Comparison of ENCODE assay signal across 11 mouse cellular contexts in the genomic region with DNA sequence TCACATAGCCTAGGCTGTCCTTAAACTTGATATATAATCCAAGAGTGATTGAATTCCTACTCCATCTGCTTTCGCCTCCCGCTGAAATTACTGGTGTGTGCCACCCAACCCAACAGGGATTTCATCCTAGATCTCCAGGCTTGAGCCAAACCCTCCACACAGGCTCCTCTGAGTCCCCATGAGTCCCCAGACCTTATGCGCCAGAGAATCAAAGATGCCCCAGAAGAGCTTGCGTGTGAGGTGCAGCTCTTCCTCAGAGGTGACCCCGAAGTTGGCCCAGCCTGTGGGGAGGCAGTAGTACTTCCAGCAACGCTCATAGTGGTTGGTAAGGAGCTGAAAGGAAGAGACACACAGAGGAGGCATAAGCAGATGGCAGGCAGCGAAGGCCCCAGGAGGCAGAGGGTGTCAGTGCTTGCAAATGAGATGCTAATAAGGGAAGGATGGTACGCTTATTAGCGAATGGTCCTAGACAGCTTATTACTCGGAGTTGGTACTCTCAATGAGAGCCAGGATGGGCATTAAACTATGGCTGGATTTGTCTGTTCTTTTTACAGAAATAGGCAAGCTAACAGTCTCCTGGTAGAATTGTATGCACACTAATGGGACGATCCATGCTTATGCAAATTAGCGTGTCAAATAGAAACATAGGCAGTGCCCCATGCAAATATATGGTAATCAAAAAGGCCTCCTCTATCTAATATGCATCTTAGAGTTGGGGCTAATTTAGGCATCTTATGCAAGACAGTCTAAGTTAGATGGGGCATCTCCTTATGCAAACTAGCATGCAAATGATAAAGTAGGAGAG. TPM values are rescaled to one million over a fixed set of nuclear protein-coding genes. Genes with fewer than 3 reads are reported as not detected.
DNase-seq lines count a peak whose midpoint lies in the region; ATAC-seq and TF ChIP-seq lines count a peak whose summit lies in the region.
"Had no signal": no experiment of that assay in that cellular context is flagged by ENCODE, and none has a peak within 500 bp of the region (broad histone marks: within the 10 kb centered on the region; RNA-seq: fewer than 3 reads in every experiment).

No protein-coding gene starts in this region.

- H3K9me3 ChIP-seq in forebrain, embryonic 12.5 days = no peaks in the 10 kb centered on the region
- H3K9me3 ChIP-seq in neural tube, embryonic 12.5 days = no peaks in the 10 kb centered on the region
- H3K9me3 ChIP-seq: embryonic facial prominence, embryonic 15.5 days; liver, embryonic 15.5 days had no signal

- H3K4me1 ChIP-seq in forebrain, embryonic 12.5 days = peaks cover 45% of the 10 kb centered on the region
- H3K4me1 ChIP-seq in neural tube, embryonic 12.5 days = peaks cover 13% of the 10 kb centered on the region

- H3K27me3 ChIP-seq in forebrain, embryonic 12.5 days = peaks cover 36% of the 10 kb centered on the region
- H3K27me3 ChIP-seq in neural tube, embryonic 12.5 days (replicated peaks) = peaks cover 44% of the 10 kb centered on the region

- H3K4me3 ChIP-seq in left cerebral cortex, adult 2 months = no peak overlapping the region
- peak overlapping the region; percentile 48 for H3K4me3 ChIP-seq in forebrain, embryonic 12.5 days (replicated peaks)
- no peak overlapping the region for H3K4me3 ChIP-seq in layer of hippocampus, adult 2 months
- no peak overlapping the region for H3K4me3 ChIP-seq in neural tube, embryonic 12.5 days
- H3K4me3 ChIP-seq: liver, embryonic 15.5 days had no signal

- intact Hi-C loops in left cerebral cortex, postnatal 4 days (cut with DNase I) = no loop called here
- intact Hi-C loops in left cerebral cortex, adult 2 months (cut with DNase I) = no loop called here

- no peaks in the 10 kb centered on the region for H3K36me3 ChIP-seq in forebrain, embryonic 12.5 days (replicated peaks)
- no peaks in the 10 kb centered on the region for H3K36me3 ChIP-seq in neural tube, embryonic 12.5 days
- H3K36me3 ChIP-seq: embryonic facial prominence, embryonic 15.5 days; liver, embryonic 15.5 days had no signal

- H3K27ac ChIP-seq in left cerebral cortex, adult 2 months = no peak overlapping the region
- peak overlapping the region; percentile 96 for H3K27ac ChIP-seq in forebrain, embryonic 12.5 days
- no peak overlapping the region for H3K27ac ChIP-seq in layer of hippocampus, adult 2 months
- H3K27ac ChIP-seq in neural tube, embryonic 12.5 days = peak overlapping the region; percentile 39; the same call in 1 of the 2 replicates
- H3K27ac ChIP-seq: embryonic facial prominence, embryonic 15.5 days; liver, embryonic 15.5 days had no signal

- H3K4me2 ChIP-seq in forebrain, embryonic 12.5 days = peak overlapping the region; percentile 73
- peak overlapping the region; percentile 68 for H3K4me2 ChIP-seq in neural tube, embryonic 12.5 days (replicated peaks)

- peak; percentile 78 for ATAC-seq in forebrain, embryonic 12.5 days (ENCODE audit: low FRiP score)
- ATAC-seq in neural tube, embryonic 12.5 days (ENCODE audit: low FRiP score, low read depth) = peak; percentile 83

- WGBS in forebrain, embryonic 12.5 days = 39% methylated on average over 12 of the region's 12 CpGs
- 37% methylated on average over 12 of the region's 12 CpGs for WGBS in neural tube, embryonic 12.5 days

- no peak for TF ChIP-seq CTCF in left cerebral cortex, adult 2 months (IDR thresholded peaks at IDR 0.05)
- TF ChIP-seq CTCF in layer of hippocampus, adult 2 months (conservative IDR thresholded peaks at IDR 0.05) = no peak

- H3K9ac ChIP-seq in forebrain, embryonic 12.5 days = no peak overlapping the region
- H3K9ac ChIP-seq in neural tube, embryonic 12.5 days = no peak overlapping the region
- H3K9ac ChIP-seq: embryonic facial prominence, embryonic 15.5 days; liver, embryonic 15.5 days had no signal

- DNase-seq in left cerebral cortex, postnatal 4 days = peak; percentile 64
- no peak for DNase-seq in left cerebral cortex, adult 2 months (ENCODE audit: extremely low spot score in 1 of 2, low spot score in 2 of 2)
- DNase-seq in layer of hippocampus, adult 2 months (ENCODE audit: low spot score in 2 of 2) = peak; percentile 39 to 66
- DNase-seq in adrenal gland, postnatal 4 days (ENCODE audit: low spot score in 2 of 2) = no peak
- DNase-seq in testis, postnatal 10 days (ENCODE audit: low spot score) = no peak
- DNase-seq in MN1 (ENCODE audit: low spot score) = no peak
- DNase-seq: thymus, postnatal 25 days had no signal

RNA-seq across cellular contexts. Expression of gene Ryr1, which starts 54.4 kb away (rescaled TPM):
- 10 to 100 TPM; 10.6 to 13.7 TPM for total RNA-seq in left cerebral cortex, postnatal 4 days (2021)
- 10 to 100 TPM in 1 of 2 experiments, 1 to 10 TPM in 1; 7.7 to 10.5 TPM for total RNA-seq in left cerebral cortex, adult 2 months (2021)
- 3.6 and 4.8 TPM in 2 replicates for polyA plus RNA-seq in forebrain, embryonic 12.5 days (2016; fragmentation: Nextera tagmentation; extraction: Ambion mirVana)
- total RNA-seq in layer of hippocampus, adult 2 months (2021) = 10 to 100 TPM; 19.6 to 23.3 TPM
- polyA plus RNA-seq in neural tube, embryonic 12.5 days (2016; fragmentation: Nextera tagmentation; extraction: Ambion mirVana) = 4.4 and 5.0 TPM in 2 replicates
- 10 to 100 TPM in 1 of 2 experiments, 1 to 10 TPM in 1; 5.9 to 15.1 TPM for total RNA-seq in adrenal gland, postnatal 4 days (2021)

Comparison
In these comparisons a context has a peak if more than half of its experiments do, and no peak if none do; other contexts are left out.
1. DNase-seq: peak in left cerebral cortex, postnatal 4 days (single experiment) and layer of hippocampus, adult 2 months (2 of 2); none in left cerebral cortex, adult 2 months (0 of 2), adrenal gland, postnatal 4 days (0 of 2), testis, postnatal 10 days (single experiment) and MN1 (single experiment).
2. H3K27ac ChIP-seq: peak in forebrain, embryonic 12.5 days (single experiment) and neural tube, embryonic 12.5 days (single experiment); none in left cerebral cortex, adult 2 months (single experiment) and layer of hippocampus, adult 2 months (single experiment).